Mouse (Mus musculus): Measurements from ENCODE around the gene Slc9a3r1.

The Slc9a3r1 gene

GRCm38 (mm10) chr11:115227640-115228039 lies 64.5 kb downstream of the Slc9a3r1 start:
- no peak for DNase-seq

DNA sequence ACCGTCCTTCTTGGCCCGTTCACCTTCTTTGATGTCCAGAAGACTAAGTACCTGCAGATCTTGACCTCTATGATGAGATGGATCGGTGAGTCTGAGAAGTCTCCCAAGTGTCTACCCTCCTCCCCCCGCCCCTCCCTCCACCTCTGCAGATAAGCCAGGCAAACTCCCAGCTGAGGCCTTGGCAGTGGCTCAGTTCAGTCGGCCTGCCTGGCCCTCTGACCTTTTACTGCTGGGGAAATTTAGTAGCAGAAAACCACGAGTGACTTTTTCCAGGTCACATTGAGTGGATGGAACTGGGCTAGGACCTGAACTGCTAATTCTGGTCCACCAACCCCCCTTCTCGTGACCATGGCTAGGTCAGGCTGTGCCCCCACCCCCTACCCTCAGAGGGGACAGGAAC lies 65.3 kb downstream of the Slc9a3r1 start:
- DNase-seq: no peak

GRCm38 (mm10) chr11:115229021-115229930 lies 66.1 kb downstream of the Slc9a3r1 start:
- no peak for DNase-seq

All from kidney, adult 9 months (tissue).